ENCODE assay signal across 13 mouse cellular contexts in the genomic region with DNA sequence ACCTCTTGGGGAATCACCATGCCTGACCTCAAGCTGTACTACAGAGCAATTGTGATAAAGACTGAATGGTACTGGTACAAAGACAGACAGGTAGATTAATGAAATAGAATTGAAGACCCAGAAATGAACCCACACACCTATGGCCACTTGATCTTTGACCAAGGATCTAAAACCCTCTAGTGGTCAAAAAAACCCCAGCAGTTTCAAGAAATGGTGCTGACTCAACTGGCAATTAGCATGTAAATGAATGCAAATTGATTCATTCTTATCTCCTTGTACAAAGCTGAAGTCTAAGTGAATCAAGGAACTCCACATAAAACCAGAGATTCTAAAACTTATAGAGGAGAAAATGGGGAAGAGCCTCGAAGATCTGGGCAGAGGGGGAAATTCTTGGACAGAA. TPM values are rescaled to one million over a fixed set of nuclear protein-coding genes. Genes with fewer than 3 reads are reported as not detected.
"Had no signal": no experiment of that assay in that cellular context is flagged by ENCODE, and none has a peak within 500 bp of the region (broad histone marks: within the 10 kb centered on the region; RNA-seq: fewer than 3 reads in every experiment).

No protein-coding gene starts in this region.

RNA-seq across cellular contexts. Expression of gene Olfr1389, which starts 30.2 kb away (rescaled TPM):
- total RNA-seq: neutrophil, adult 5-6 weeks had no signal
- polyA plus RNA-seq: neural tube, embryonic 14.5 days; neural tube, embryonic 15.5 days; small intestine, adult 2 months; spleen, adult 2 months; stomach, embryonic 14.5 days; stomach, embryonic 15.5 days; stomach, embryonic 16.5 days; stomach, postnatal 0 days; thymus, adult 2 months; thymus, postnatal 0 days; urinary bladder, adult 2 months had no signal

RNA-seq across cellular contexts. Expression of gene Olfr1388, which starts 43.7 kb away (rescaled TPM):
- polyA plus RNA-seq: neural tube, embryonic 15.5 days; spleen, adult 2 months; stomach, postnatal 0 days; testis, adult 2 months had no signal

RNA-seq across cellular contexts. Expression of gene Olfr1390, which starts 57.7 kb away (rescaled TPM):
- total RNA-seq: neutrophil, adult 5-6 weeks had no signal
- polyA plus RNA-seq: neural tube, embryonic 14.5 days; neural tube, embryonic 15.5 days; small intestine, adult 2 months; spleen, adult 2 months; stomach, embryonic 14.5 days; stomach, embryonic 15.5 days; stomach, embryonic 16.5 days; stomach, postnatal 0 days; testis, adult 2 months; thymus, adult 2 months; thymus, postnatal 0 days; urinary bladder, adult 2 months had no signal
